Mouse (Mus musculus) C2C12 (cell line): ENCODE measurements around the gene Dusp1.

Source experiments
- CTCF ChIP-seq: IDR thresholded peaks from one replicate; pipeline ENCODE4 v1.5.1; 2011; ENCODE audit not compliant: control insufficient read depth, insufficient read depth, insufficient read length
- FOSL1 ChIP-seq: IDR thresholded peaks from one replicate; pipeline ENCODE4 v1.8.0; 2011; ENCODE audit warnings: mild to moderate bottlenecking, low read length; ENCODE audit not compliant: poor library complexity, insufficient read depth, severe bottlenecking
- MAX ChIP-seq: IDR thresholded peaks from one replicate; pipeline ENCODE4 v1.6.1; 2011; ENCODE audit warnings: mild to moderate bottlenecking, control low read depth
- MYOD1 ChIP-seq: IDR thresholded peaks from one replicate; pipeline ENCODE4 v1.6.1; 2011; ENCODE audit warnings: low read depth; ENCODE audit not compliant: control insufficient read depth, insufficient read length
- MYOG ChIP-seq: IDR thresholded peaks from one replicate; pipeline ENCODE4 v1.6.1; 2011; ENCODE audit not compliant: control insufficient read depth, insufficient read length; ENCODE audit errors: extremely low read depth
- USF1 ChIP-seq: IDR thresholded peaks from one replicate; pipeline ENCODE4 v1.6.1; 2011; ENCODE audit warnings: low read depth, mild to moderate bottlenecking, control low read depth, moderate library complexity

- TF ChIP-seq USF1 = no peak
- no peak for TF ChIP-seq CTCF
- no peak for TF ChIP-seq MYOD1
- TF ChIP-seq MYOG = no peak
- no peak for TF ChIP-seq MAX
- TF ChIP-seq FOSL1 = no peak
These were observed 5.9 kb upstream of the Dusp1 start for GRCm38 (mm10) chr17:26567818-26568173.
